Mouse (Mus musculus): ENCODE results near the gene Usp21. TPM values are rescaled to one million over a fixed set of nuclear protein-coding genes. Genes with fewer than 3 reads are reported as not detected.

The Usp21 gene
- polyA plus RNA-seq, 1 experiment: 59.0 TPM

- no peak overlapping the region for H3K4me3 ChIP-seq (ENCODE audit: insufficient read depth, low read length)
- H3K4me1 ChIP-seq (ENCODE audit: control insufficient read depth, insufficient read depth, low read length): no peaks in the 10 kb centered on the region
- TF ChIP-seq CTCF (IDR thresholded peaks at IDR 0.05; ENCODE audit: borderline replicate concordance, insufficient read depth, low read length): no peak
- no peak for TF ChIP-seq POLR2A (IDR thresholded peaks at IDR 0.05; ENCODE audit: low read depth, low read length)
- H3K27ac ChIP-seq (ENCODE audit: insufficient read depth, low read length): no peak overlapping the region
Measured at GRCm38 (mm10) chr1:171286517-171286916, 1.3 kb downstream of the Usp21 start.

- TF ChIP-seq POLR2A (IDR thresholded peaks at IDR 0.05; ENCODE audit: low read depth, low read length) (no peak), CTCF (IDR thresholded peaks at IDR 0.05; ENCODE audit: borderline replicate concordance, insufficient read depth, low read length) (no peak)
- Histone ChIP-seq H3K4me1 (ENCODE audit: control insufficient read depth, insufficient read depth, low read length) (no peaks in the 10 kb centered on the region), H3K27ac (ENCODE audit: insufficient read depth, low read length) (no peak overlapping the region), H3K4me3 (ENCODE audit: insufficient read depth, low read length) (no peak overlapping the region)
Measured at GRCm38 (mm10) chr1:171285096-171285892, 2.5 kb downstream of the Usp21 start.

- Histone ChIP-seq H3K27ac (ENCODE audit: insufficient read depth, low read length) (no peak overlapping the region), H3K4me1 (ENCODE audit: control insufficient read depth, insufficient read depth, low read length) (no peaks in the 10 kb centered on the region), H3K4me3 (ENCODE audit: insufficient read depth, low read length) (no peak overlapping the region)
- TF ChIP-seq POLR2A (IDR thresholded peaks at IDR 0.05; ENCODE audit: low read depth, low read length): no peak
- TF ChIP-seq CTCF (IDR thresholded peaks at IDR 0.05; ENCODE audit: borderline replicate concordance, insufficient read depth, low read length): no peak
Measured at GRCm38 (mm10) chr1:171284491-171284890, 3.3 kb downstream of the Usp21 start.

GRCm38 (mm10) chr1:171283188-171284160 lies 4.3 kb downstream of the Usp21 start:
- no peak overlapping the region for H3K4me3 ChIP-seq (ENCODE audit: insufficient read depth, low read length)
- no peaks in the 10 kb centered on the region for H3K4me1 ChIP-seq (ENCODE audit: control insufficient read depth, insufficient read depth, low read length)
- no peak overlapping the region for H3K27ac ChIP-seq (ENCODE audit: insufficient read depth, low read length)
- no peak for TF ChIP-seq POLR2A (IDR thresholded peaks at IDR 0.05; ENCODE audit: low read depth, low read length)
- no peak for TF ChIP-seq CTCF (IDR thresholded peaks at IDR 0.05; ENCODE audit: borderline replicate concordance, insufficient read depth, low read length)

GRCm38 (mm10) chr1:171282086-171282805 lies 5.5 kb downstream of the Usp21 start:
- TF ChIP-seq CTCF (IDR thresholded peaks at IDR 0.05; ENCODE audit: borderline replicate concordance, insufficient read depth, low read length) (no peak), POLR2A (IDR thresholded peaks at IDR 0.05; ENCODE audit: low read depth, low read length) (no peak)
- no peak overlapping the region for H3K27ac ChIP-seq (ENCODE audit: insufficient read depth, low read length)
- H3K4me1 ChIP-seq (ENCODE audit: control insufficient read depth, insufficient read depth, low read length): no peaks in the 10 kb centered on the region
- H3K4me3 ChIP-seq (ENCODE audit: insufficient read depth, low read length): no peak overlapping the region

- Histone ChIP-seq H3K4me3 (ENCODE audit: insufficient read depth, low read length) (peak overlapping the region; percentile 68), H3K4me1 (ENCODE audit: control insufficient read depth, insufficient read depth, low read length) (no peaks in the 10 kb centered on the region), H3K27ac (ENCODE audit: insufficient read depth, low read length) (peak overlapping the region; percentile 48)
- TF ChIP-seq POLR2A (IDR thresholded peaks at IDR 0.05; ENCODE audit: low read depth, low read length): no peak; the same call in none of the 2 replicates
- 0 out of 2 replicates have a peak, but pooled peaks have one; percentile 31 for TF ChIP-seq CTCF (IDR thresholded peaks at IDR 0.05; ENCODE audit: borderline replicate concordance, insufficient read depth, low read length)
Measured at GRCm38 (mm10) chr1:171281528-171281923, 6.3 kb downstream of the Usp21 start.

GRCm38 (mm10) chr1:171280916-171281527 lies 6.8 kb downstream of the Usp21 start, which contains the start of gene Ppox:
Ppox (minus strand) TSS chr1:171281186.
- peak within 1 kb of the TSS; percentile 48 for H3K27ac ChIP-seq (ENCODE audit: insufficient read depth, low read length)
- H3K4me1 ChIP-seq (ENCODE audit: control insufficient read depth, insufficient read depth, low read length): no peaks in the 10 kb centered on the region
- H3K4me3 ChIP-seq (ENCODE audit: insufficient read depth, low read length): peak within 1 kb of the TSS; percentile 68
- no peak for TF ChIP-seq CTCF (IDR thresholded peaks at IDR 0.05; ENCODE audit: borderline replicate concordance, insufficient read depth, low read length)
- peak; percentile 32 for TF ChIP-seq POLR2A (IDR thresholded peaks at IDR 0.05; ENCODE audit: low read depth, low read length)

GRCm38 (mm10) chr1:171280250-171280915 lies 7.4 kb downstream of the Usp21 start:
- Histone ChIP-seq H3K4me1 (ENCODE audit: control insufficient read depth, insufficient read depth, low read length) (no peaks in the 10 kb centered on the region), H3K4me3 (ENCODE audit: insufficient read depth, low read length) (peak overlapping the region; percentile 63), H3K27ac (ENCODE audit: insufficient read depth, low read length) (no peak overlapping the region)
- no peak for TF ChIP-seq POLR2A (IDR thresholded peaks at IDR 0.05; ENCODE audit: low read depth, low read length)
- no peak for TF ChIP-seq CTCF (IDR thresholded peaks at IDR 0.05; ENCODE audit: borderline replicate concordance, insufficient read depth, low read length)

All from embryonic fibroblast, embryonic 13.5 days (primary cell).